Mouse (Mus musculus) embryonic facial prominence, embryonic 12.5 days (tissue): ENCODE results near the gene Wdfy1. TPM values are rescaled to one million over a fixed set of nuclear protein-coding genes. Genes with fewer than 3 reads are reported as not detected.
A peak's percentile ranks its signal among the peaks of the same experiment; 100 is the strongest.

Source experiments
- ATAC-seq: fragments of 200-750 bp; cut with Nextera tagmentation; 2 replicates; pipeline ENCODE4 v1.8.0; 2017; ENCODE audit not compliant: insufficient number of reproducible peaks, insufficient read depth, low FRiP score, low TSS enrichment
- H3K27ac ChIP-seq: fragments of 300-500 bp; sonication (generic); 2 replicates; pipeline ENCODE4 v1.5.1; 2016; ENCODE audit warnings: mild to moderate bottlenecking
- H3K27me3 ChIP-seq: fragments of 300-500 bp; sonication (generic); 2 replicates; pipeline ENCODE4 v1.6.1; 2016; ENCODE audit warnings: mild to moderate bottlenecking, moderate library complexity
- H3K36me3 ChIP-seq: fragments of 300-500 bp; sonication (generic); 2 replicates; pipeline ENCODE4 v1.6.1; 2016; ENCODE audit warnings: mild to moderate bottlenecking
- H3K4me1 ChIP-seq: fragments of 300-500 bp; sonication (generic); 2 replicates; pipeline ENCODE4 v1.6.1; 2016
- H3K4me2 ChIP-seq: fragments of 300-500 bp; sonication (generic); replicated peaks from 2 replicates; pipeline ENCODE4 v1.6.1; 2016; ENCODE audit warnings: mild to moderate bottlenecking, moderate library complexity
- H3K4me3 ChIP-seq: fragments of 300-500 bp; sonication (generic); 2 replicates; pipeline ENCODE4 v1.5.1; 2016; ENCODE audit warnings: mild to moderate bottlenecking
- H3K9ac ChIP-seq: fragments of 300-500 bp; sonication (generic); 2 replicates; pipeline ENCODE4 v1.6.1; 2016; ENCODE audit warnings: mild to moderate bottlenecking, moderate library complexity
- H3K9me3 ChIP-seq: fragments of 300-500 bp; sonication (generic); 2 replicates; pipeline ENCODE4 v1.6.1; 2016; ENCODE audit warnings: mild to moderate bottlenecking, moderate library complexity
- WGBS: fragments of 180-500 bp; shearing (Covaris S2); methylation state at CpG from one replicate; pipeline ENCODE4 v1.1.7; 2016; 5-methylcytosine and 5-hydroxymethylcytosine counted together
- polyA plus RNA-seq: library from polyadenylated mRNA; unstranded; fragments of >200 nt; fragmentation: Nextera tagmentation; extraction: Ambion mirVana; gene quantifications from 2 replicates; pipeline ENCODE4 v1.2.1, GENCODE M21; 2016

Gene Wdfy1
- polyA plus RNA-seq, 1 experiment from 2014 or later = 45.4 TPM

- WGBS = 83% methylated on average over 3 of the region's 3 CpGs
- no peak overlapping the region for H3K4me3 ChIP-seq
- no peak for ATAC-seq
- no peaks in the 10 kb centered on the region for H3K9me3 ChIP-seq
- peaks cover 7% of the 10 kb centered on the region; the same call in 1 of the 2 replicates for H3K36me3 ChIP-seq
- no peaks in the 10 kb centered on the region for H3K27me3 ChIP-seq
- H3K4me2 ChIP-seq = no peak overlapping the region
- H3K27ac ChIP-seq = no peak overlapping the region
- H3K9ac ChIP-seq = no peak overlapping the region
- H3K4me1 ChIP-seq = peaks cover 4% of the 10 kb centered on the region; the same call in 1 of the 2 replicates
Observed at GRCm38 (mm10) chr1:79706707-79707106, 69.2 kb downstream of the Wdfy1 start.

DNA sequence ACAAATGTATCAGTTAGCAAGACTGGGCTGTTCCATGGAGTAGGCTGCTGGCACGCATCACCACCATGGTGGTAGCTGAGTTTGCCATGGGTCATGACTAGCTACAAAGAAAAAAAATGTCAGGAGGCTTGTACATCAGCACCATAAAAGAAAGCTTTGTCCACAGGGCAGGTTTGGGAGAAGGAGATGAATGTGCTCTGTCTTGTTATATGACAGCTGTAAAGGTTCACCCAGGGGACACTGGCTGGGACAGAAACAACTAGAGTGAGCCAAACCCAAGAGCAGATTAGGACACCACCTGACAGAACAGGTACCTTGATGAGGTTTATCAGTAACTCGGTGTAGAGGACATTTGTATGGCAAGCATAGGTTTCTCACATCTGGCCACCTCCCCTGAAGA, 71.3 kb downstream of the Wdfy1 start:
- no peak overlapping the region for H3K27ac ChIP-seq
- no peaks in the 10 kb centered on the region for H3K4me1 ChIP-seq
- H3K4me3 ChIP-seq = no peak overlapping the region
- 87% methylated on average over 2 of the region's 2 CpGs for WGBS
- no peak overlapping the region for H3K4me2 ChIP-seq
- no peak overlapping the region for H3K9ac ChIP-seq
- H3K36me3 ChIP-seq = peaks cover 7% of the 10 kb centered on the region; the same call in 1 of the 2 replicates
- no peaks in the 10 kb centered on the region for H3K9me3 ChIP-seq
- no peak for ATAC-seq
- H3K27me3 ChIP-seq = no peaks in the 10 kb centered on the region

DNA sequence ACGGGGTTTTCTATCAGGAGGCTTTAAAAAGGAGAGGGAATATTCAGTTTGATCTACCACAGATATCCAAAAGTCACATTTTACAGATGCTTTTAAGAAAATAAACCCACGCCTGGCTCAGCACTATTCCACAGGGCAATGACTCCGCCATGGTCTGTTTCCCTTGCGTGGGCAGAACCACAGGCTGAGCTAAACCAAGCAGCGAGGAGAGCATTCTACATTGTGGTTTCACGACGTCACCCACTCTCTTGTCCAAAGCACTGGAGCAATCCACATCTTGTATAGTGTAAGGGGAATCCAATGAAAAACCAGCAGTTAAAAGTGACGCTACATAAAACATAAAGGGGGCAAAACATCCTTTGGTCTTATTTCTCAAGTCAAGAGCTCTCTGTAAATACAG, 72.4 kb downstream of the Wdfy1 start:
- peaks cover 7% of the 10 kb centered on the region; the same call in 1 of the 2 replicates for H3K36me3 ChIP-seq
- no peak overlapping the region for H3K27ac ChIP-seq
- H3K4me2 ChIP-seq = no peak overlapping the region
- no peaks in the 10 kb centered on the region for H3K27me3 ChIP-seq
- 83% methylated on average over 8 of the region's 8 CpGs for WGBS
- ATAC-seq = no peak
- H3K4me1 ChIP-seq = no peaks in the 10 kb centered on the region
- H3K9ac ChIP-seq = no peak overlapping the region
- no peaks in the 10 kb centered on the region for H3K9me3 ChIP-seq
- H3K4me3 ChIP-seq = no peak overlapping the region

GRCm38 (mm10) chr1:79698506-79698905, 77.4 kb downstream of the Wdfy1 start:
- no peak for ATAC-seq
- Histone ChIP-seq H3K4me1 (peaks cover 10% of the 10 kb centered on the region), H3K36me3 (no peaks in the 10 kb centered on the region; the same call in 1 of the 2 replicates), H3K9ac (no peak overlapping the region), H3K27ac (no peak overlapping the region), H3K4me3 (no peak overlapping the region), H3K4me2 (no peak overlapping the region), H3K27me3 (no peaks in the 10 kb centered on the region), H3K9me3 (no peaks in the 10 kb centered on the region)
- 76% methylated on average over 2 of the region's 2 CpGs for WGBS

- no peaks in the 10 kb centered on the region; the same call in 1 of the 2 replicates for H3K36me3 ChIP-seq
- H3K4me3 ChIP-seq = no peak overlapping the region
- H3K4me1 ChIP-seq = peaks cover 10% of the 10 kb centered on the region
- 48% methylated on average over 9 of the region's 9 CpGs for WGBS
- H3K9ac ChIP-seq = no peak overlapping the region
- peak overlapping the region; percentile 36; the same call in 1 of the 2 replicates for H3K27ac ChIP-seq
- H3K27me3 ChIP-seq = no peaks in the 10 kb centered on the region
- no peaks in the 10 kb centered on the region for H3K9me3 ChIP-seq
- peak; percentile 84 for ATAC-seq
- H3K4me2 ChIP-seq = no peak overlapping the region
Observed at GRCm38 (mm10) chr1:79697382-79697781, 78.6 kb downstream of the Wdfy1 start.

- no peak overlapping the region for H3K27ac ChIP-seq
- H3K36me3 ChIP-seq = no peaks in the 10 kb centered on the region; the same call in 1 of the 2 replicates
- no peak overlapping the region for H3K9ac ChIP-seq
- 63% methylated on average over 5 of the region's 5 CpGs for WGBS
- no peak overlapping the region for H3K4me3 ChIP-seq
- no peaks in the 10 kb centered on the region for H3K9me3 ChIP-seq
- no peaks in the 10 kb centered on the region for H3K27me3 ChIP-seq
- H3K4me1 ChIP-seq = peaks cover 10% of the 10 kb centered on the region
- peak; percentile 74 for ATAC-seq
- H3K4me2 ChIP-seq = no peak overlapping the region
Observed at GRCm38 (mm10) chr1:79696933-79697332, 79.0 kb downstream of the Wdfy1 start.

- ATAC-seq = no peak
- WGBS = 79% methylated on average over 3 of the region's 3 CpGs
Observed at GRCm38 (mm10) chr1:79692482-79692881, 83.5 kb downstream of the Wdfy1 start.

GRCm38 (mm10) chr1:79687254-79687653, 88.7 kb downstream of the Wdfy1 start:
- Histone ChIP-seq H3K27me3 (no peaks in the 10 kb centered on the region), H3K9ac (no peak overlapping the region), H3K9me3 (no peaks in the 10 kb centered on the region), H3K4me3 (no peak overlapping the region), H3K4me1 (no peaks in the 10 kb centered on the region), H3K27ac (no peak overlapping the region), H3K36me3 (no peaks in the 10 kb centered on the region), H3K4me2 (no peak overlapping the region)
- 85% methylated on average over 1 of the region's 1 CpGs for WGBS
- ATAC-seq = no peak

More at GRCm38 (mm10) chr1:79692482-79692881, 83.5 kb downstream of the Wdfy1 start:
- no peak overlapping the region for H3K4me3 ChIP-seq
- H3K27ac ChIP-seq = no peak overlapping the region
- H3K36me3 ChIP-seq = no peaks in the 10 kb centered on the region
- H3K4me2 ChIP-seq = no peak overlapping the region
- H3K4me1 ChIP-seq = peaks cover 2% of the 10 kb centered on the region
- H3K27me3 ChIP-seq = no peaks in the 10 kb centered on the region
- no peak overlapping the region for H3K9ac ChIP-seq
- no peaks in the 10 kb centered on the region for H3K9me3 ChIP-seq

- H3K9ac ChIP-seq = no peak overlapping the region
- H3K4me1 ChIP-seq = no peaks in the 10 kb centered on the region
- H3K4me3 ChIP-seq = no peak overlapping the region
- no peak for ATAC-seq
- no peak overlapping the region for H3K4me2 ChIP-seq
- H3K9me3 ChIP-seq = no peaks in the 10 kb centered on the region
- H3K27ac ChIP-seq = no peak overlapping the region
- no peaks in the 10 kb centered on the region for H3K36me3 ChIP-seq
- no peaks in the 10 kb centered on the region for H3K27me3 ChIP-seq
Observed at GRCm38 (mm10) chr1:79684027-79684426, 91.9 kb downstream of the Wdfy1 start.

- no peaks in the 10 kb centered on the region for H3K36me3 ChIP-seq
- H3K4me3 ChIP-seq = no peak overlapping the region
- no peak overlapping the region for H3K27ac ChIP-seq
- no peak overlapping the region for H3K4me2 ChIP-seq
- H3K27me3 ChIP-seq = no peaks in the 10 kb centered on the region
- H3K9me3 ChIP-seq = no peaks in the 10 kb centered on the region
- H3K9ac ChIP-seq = no peak overlapping the region
- 16% methylated on average over 5 of the region's 5 CpGs for WGBS
- ATAC-seq = no peak
- no peaks in the 10 kb centered on the region for H3K4me1 ChIP-seq
Observed at GRCm38 (mm10) chr1:79682936-79683335, 93.0 kb downstream of the Wdfy1 start.

GRCm38 (mm10) chr1:79680777-79681176, 95.2 kb downstream of the Wdfy1 start:
- no peaks in the 10 kb centered on the region for H3K27me3 ChIP-seq
- H3K27ac ChIP-seq = no peak overlapping the region
- no peaks in the 10 kb centered on the region for H3K9me3 ChIP-seq
- no peak overlapping the region for H3K4me2 ChIP-seq
- no peak for ATAC-seq
- 86% methylated on average over 3 of the region's 3 CpGs for WGBS
- no peaks in the 10 kb centered on the region for H3K4me1 ChIP-seq
- no peaks in the 10 kb centered on the region for H3K36me3 ChIP-seq
- H3K4me3 ChIP-seq = no peak overlapping the region
- H3K9ac ChIP-seq = no peak overlapping the region

DNA sequence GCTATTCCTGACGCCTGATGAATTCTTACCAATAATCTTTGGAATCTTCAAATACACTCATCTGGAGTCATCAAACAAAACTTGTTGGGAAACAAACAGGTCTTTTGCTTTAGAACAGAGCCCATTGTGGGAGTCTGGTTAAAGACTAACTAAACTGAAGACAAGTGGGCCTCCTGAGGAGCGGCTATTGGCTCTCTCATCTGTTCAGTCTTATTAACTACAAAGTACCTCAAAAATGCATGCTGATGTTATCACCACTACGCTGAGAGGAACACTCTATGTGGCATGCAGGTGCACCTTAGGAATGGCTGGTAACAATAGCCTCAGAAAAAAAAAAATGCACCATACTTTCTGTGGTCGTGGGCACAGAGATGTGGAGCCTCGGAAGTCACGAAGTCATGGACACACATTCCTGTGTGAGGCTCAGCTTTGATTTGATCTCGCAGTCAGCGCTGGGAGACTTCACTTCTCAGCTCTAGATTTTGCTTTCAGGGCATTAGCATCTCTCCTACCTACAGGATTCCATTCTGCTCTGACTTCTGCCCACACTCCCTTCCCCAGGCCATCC, 97.7 kb downstream of the Wdfy1 start:
- 77% methylated on average over 8 of the region's 8 CpGs for WGBS
- ATAC-seq = no peak
- Histone ChIP-seq H3K36me3 (no peaks in the 10 kb centered on the region), H3K27me3 (peaks cover 3% of the 10 kb centered on the region; the same call in 1 of the 2 replicates), H3K9me3 (no peaks in the 10 kb centered on the region), H3K27ac (no peak overlapping the region), H3K4me3 (no peak overlapping the region), H3K4me1 (no peaks in the 10 kb centered on the region), H3K9ac (no peak overlapping the region), H3K4me2 (no peak overlapping the region)
